Mouse (Mus musculus): ENCODE measurements around the gene Rab40c.

Rab40c gene

DNA sequence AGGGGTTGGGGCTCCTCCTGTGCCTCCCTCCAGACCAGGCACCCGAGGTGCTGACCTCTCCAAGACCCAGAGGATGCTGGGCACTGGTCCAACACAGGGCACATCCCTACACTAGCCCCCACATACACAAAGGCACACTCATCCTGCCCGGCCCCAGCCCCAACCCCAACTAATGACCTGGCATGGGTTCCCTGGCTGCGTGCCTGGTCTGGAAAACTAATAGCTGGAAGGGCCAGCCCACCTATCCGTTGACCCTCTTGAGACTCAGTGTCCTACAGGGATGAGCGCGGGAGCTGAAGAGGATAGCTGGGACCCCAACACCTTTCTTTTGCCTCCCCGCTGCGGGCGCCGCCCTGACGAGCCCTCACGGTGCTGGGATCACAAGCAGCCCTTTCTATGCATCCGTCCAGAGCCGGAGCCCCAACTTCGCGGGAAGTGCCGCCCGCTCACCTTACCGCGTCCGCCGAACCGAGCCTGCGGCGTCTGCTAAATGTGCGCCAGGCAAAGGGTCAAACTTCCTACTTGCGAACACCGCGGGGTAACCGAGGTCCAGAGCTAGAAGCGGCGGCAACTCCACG, 31.8 kb upstream of the Rab40c start:
- CTCF ChIA-PET: interaction anchor here (0.6 to 2.1 kb wide), 8 partner anchors 11 to 310 kb away, joined by 3 to 5 read pairs (median 4); no protein-coding TSS in a partner anchor

DNA sequence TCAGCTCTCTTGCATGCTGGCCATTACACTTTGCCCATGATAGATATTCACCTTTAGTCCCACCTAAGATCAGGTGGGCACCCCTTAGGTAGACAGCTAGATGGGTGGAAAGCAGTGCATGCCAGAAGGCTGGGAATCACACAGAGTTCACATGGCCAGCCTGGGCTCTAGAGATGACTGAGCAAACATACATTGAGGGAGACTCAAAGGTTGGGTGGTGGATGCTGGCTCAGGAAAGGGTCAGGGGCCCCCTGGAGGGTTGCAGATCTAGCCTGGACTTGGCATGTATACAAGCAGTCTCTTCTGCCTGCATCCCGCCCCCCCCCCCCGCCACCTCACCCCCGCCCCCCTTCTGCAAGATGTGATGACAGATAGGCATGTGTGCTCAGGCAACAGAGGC, 31.2 kb upstream of the Rab40c start:
- ChIA-PET POLR2A (interaction anchor here in 2 of 4 experiments (0.6 to 5.9 kb wide), 12 partner anchors 8 to 150 kb away, joined by 3 to 27 read pairs (median 4); no protein-coding TSS in a partner anchor), CTCF (interaction anchor here in 3 of 4 experiments (0.6 to 2.1 kb wide), 6 partner anchors 10 to 311 kb away, joined by 3 to 5 read pairs (median 4); no protein-coding TSS in a partner anchor)

More for the DNA sequence above, 31.8 kb upstream of the Rab40c start:
- POLR2A ChIA-PET: interaction anchor here in 3 of 4 experiments (0.6 to 5.9 kb wide), 15 partner anchors 9 to 150 kb away, joined by 3 to 27 read pairs (median 4); partner anchors contain the start of gene Stub1 (in 1 of the 3)

DNA sequence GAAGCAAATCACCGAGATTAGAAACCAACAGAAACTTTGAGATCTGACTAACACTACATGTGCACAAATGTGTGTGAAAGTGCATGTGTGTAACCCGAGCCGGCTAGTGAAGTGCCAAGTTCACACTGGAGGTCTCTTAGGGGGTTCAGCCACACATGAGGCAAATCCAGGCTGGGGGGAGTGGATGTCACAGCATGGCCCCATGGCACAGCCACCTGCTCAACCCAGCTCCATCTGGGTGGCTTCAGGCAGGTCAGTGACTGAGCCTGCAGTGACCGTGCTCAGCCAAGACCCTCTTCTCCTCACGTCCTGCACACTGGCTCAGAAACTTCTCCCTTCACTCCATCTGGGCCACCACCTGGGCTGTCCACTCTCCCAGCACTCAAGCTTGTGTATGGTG, 30.5 kb upstream of the Rab40c start:
- ChIA-PET POLR2A (interaction anchor here in 2 of 4 experiments (0.9 to 5.9 kb wide), 7 partner anchors 8 to 75 kb away, joined by 3 to 27 read pairs (median 4); partner anchors contain the start of gene Mettl26 (in 1 of the 2)), CTCF (interaction anchor here in 2 of 4 experiments (1.2 to 2.1 kb wide), 2 partner anchors 56 kb away, joined by 3 to 4 read pairs; no protein-coding TSS in a partner anchor)

DNA sequence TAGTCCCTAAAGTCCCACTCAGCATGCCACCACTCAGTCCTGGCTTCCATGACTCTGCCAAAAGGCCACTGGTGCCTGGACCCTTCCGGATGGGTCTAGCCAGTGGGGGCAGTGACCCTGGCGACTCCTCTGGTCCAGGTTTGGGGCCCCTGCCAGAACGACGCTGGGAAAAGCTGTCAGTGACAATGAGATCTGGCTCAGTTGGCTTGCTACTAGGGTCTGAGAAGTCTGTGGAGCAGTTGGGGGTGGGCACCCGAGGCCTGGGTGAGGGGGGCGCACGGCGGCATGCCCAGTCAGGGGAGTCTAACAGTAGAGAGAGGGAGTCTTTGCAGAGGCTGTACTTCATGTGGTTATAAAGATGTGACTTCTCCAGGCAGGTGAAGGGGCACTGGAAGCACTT, 28.5 kb upstream of the Rab40c start:
- CTCF ChIA-PET: interaction anchor here in 1 of 4 experiments (1.3 kb wide), 1 partner anchor 14 kb away, joined by 4 read pairs; no protein-coding TSS in a partner anchor

GRCm38 (mm10) chr17:25947576-25947975, 28.0 kb upstream of the Rab40c start:
- ChIA-PET POLR2A (interaction anchor here in 2 of 4 experiments (0.9 to 1.6 kb wide), 3 partner anchors 11 to 38 kb away, joined by 3 to 7 read pairs (median 3); partner anchors contain the start of gene Capn15 (in 1 of the 2)), CTCF (no interaction called here)

More for the DNA sequence above, 28.5 kb upstream of the Rab40c start:
- POLR2A ChIA-PET: interaction anchor here in 2 of 4 experiments (0.9 to 1.6 kb wide), 2 partner anchors 10 to 12 kb away, joined by 3 to 7 read pairs; no protein-coding TSS in a partner anchor

DNA sequence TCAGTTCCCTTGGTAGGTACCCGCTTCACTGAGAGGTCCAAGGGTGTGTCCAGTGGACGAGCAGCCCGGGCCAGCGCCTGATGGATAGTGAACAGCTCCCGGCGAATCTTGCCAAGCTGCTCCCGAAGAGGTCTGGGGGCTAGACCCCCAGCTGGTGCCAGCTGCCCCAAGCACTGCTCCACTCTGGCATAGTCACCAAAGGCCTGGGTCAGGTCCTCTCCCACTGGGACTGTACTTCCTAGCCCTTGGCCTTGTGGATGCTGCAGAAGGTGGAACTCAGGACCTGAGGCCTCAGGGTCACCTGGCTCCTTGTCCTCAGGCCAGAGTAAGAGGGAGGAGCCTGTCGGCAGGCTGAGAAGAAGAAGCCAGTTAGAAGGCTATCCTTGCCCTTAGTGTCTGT, 27.4 kb upstream of the Rab40c start:
- CTCF ChIA-PET: no interaction called here
- POLR2A ChIA-PET: interaction anchor here in 1 of 4 experiments (1.0 to 1.6 kb wide), 3 partner anchors 12 to 79 kb away, joined by 3 to 7 read pairs (median 3); partner anchors contain the start of genes Capn15 and Mcrip2

DNA sequence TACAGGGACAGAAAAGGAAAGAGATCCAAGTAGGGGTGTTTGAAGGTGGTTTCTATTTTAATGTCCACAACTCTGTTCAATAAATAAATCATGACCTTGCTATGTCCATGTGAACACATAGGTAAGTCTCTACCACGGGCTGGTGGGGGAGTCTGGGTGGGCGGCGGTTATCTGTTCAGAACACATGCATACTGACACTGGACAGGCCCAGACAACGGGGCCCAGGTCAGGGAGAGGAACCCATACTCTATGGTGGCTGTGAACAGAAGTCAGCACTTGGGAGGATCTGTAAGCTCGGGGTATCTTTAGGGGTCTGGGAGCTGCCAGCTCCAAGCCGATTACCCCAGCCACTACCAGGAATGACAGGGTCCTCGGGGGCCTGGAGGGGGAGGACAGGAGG, 26.8 kb upstream of the Rab40c start:
- CTCF ChIA-PET: no interaction called here

DNA sequence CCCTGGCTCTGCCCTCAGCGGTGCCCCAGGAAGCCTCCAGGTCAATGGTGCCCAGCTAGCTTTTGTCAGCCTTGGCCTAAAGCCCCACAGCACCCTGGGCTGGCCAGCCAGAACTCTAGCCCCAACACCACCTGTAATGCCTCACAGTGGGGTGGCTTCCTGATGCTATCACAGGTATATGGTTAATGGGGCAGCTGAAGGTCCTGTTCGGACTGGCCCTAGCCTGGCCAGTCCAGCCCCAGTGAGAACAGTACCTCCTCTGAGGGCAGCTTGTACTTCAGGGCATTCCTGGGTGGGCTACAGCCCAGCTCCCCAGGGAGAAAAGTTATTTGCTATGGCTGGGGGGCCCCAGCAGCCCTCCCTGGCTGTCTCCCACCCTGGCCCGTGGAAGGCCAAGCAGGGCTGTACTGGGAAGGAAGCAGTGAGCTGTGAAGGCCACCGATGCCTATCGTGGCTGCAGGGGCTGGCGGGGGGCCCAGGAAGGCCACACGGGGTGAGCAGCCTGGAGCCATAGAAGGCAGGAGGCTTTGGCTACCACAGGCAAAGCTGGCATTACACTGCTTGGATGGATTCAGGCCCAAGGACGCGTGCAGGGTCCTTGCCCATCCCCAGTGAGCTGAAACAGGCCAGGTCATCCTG, 26.1 kb upstream of the Rab40c start:
- ChIA-PET CTCF (interaction anchor here in 2 of 4 experiments (0.6 to 1.2 kb wide), 3 partner anchors 59 to 129 kb away, joined by 3 to 6 read pairs (median 4); no protein-coding TSS in a partner anchor), POLR2A (interaction anchor here in 3 of 4 experiments (0.5 to 1.4 kb wide), 4 partner anchors 21 to 145 kb away, joined by 3 to 4 read pairs (median 3); partner anchors contain the start of genes Decr2 (in 1 of the 3), Mcrip2 (in 1 of the 3) and Stub1 (in 1 of the 3))

More for the DNA sequence above, 26.8 kb upstream of the Rab40c start:
- POLR2A ChIA-PET: interaction anchor here in 2 of 4 experiments (0.5 to 1.6 kb wide), 3 partner anchors 12 to 78 kb away, joined by 3 to 7 read pairs (median 3); partner anchors contain the start of gene Mcrip2 (in 1 of the 2)

GRCm38 (mm10) chr17:25944366-25945163, 25.0 kb upstream of the Rab40c start, which contains the start of the genes Pigq and Nhlrc4:
Pigq (minus strand) TSS chr17:25944936.
Nhlrc4 (minus strand) TSS chr17:25944961.
- CTCF ChIA-PET: interaction anchor here in 2 of 4 experiments (0.5 to 1.2 kb wide), 3 partner anchors 28 to 128 kb away, joined by 3 to 4 read pairs (median 3); no protein-coding TSS in a partner anchor
- POLR2A ChIA-PET: interaction anchor here in 3 of 4 experiments (0.6 to 1.4 kb wide), 14 partner anchors 10 to 721 kb away, joined by 3 to 6 read pairs (median 3); partner anchors contain the start of genes Capn15 (in 1 of the 3), Decr2 (in 1 of the 3) and Stub1 (in 1 of the 3)

DNA sequence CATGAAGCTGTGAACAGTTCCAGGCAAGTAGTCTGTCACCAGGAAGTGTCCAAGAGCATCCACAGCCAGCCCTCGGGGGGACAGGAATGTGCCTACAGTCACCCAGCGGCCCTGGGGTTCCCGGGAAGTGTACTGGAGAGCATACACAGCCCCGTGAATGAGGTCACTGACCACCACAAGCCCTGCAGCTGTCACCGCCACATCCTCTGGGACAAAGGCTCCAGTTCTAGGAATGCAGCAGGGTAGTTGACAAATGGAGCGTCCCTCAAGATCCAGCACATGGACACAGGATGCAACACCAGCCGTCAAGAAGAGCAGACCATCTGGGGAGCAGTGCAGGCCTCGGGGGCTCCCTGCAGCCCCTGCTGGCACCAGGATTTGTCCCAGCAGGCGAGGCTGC, 24.2 kb upstream of the Rab40c start:
- ChIA-PET POLR2A (interaction anchor here in 2 of 4 experiments (0.6 to 0.8 kb wide), 5 partner anchors 10 to 137 kb away, joined by 3 to 5 read pairs (median 3); no protein-coding TSS in a partner anchor), CTCF (no interaction called here)

DNA sequence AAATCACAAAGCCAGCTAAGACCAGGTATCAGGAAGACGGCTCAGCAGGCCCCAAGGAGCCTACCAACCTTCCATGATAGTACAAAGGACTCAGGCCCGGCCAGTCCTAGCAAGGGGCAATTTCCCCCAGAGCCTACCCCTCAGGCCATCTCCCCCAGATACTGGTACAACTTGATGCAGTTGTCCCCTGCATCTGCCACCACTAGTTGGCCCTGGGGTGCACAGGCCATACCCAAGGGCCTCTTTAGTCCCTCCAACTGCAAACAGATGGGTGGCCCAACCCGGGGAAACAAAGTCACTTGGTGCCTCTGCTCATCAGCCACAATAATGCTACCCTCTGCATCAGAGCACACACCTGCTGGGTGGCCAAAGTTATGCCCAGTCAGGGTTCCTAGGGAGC, 23.7 kb upstream of the Rab40c start:
- POLR2A ChIA-PET: interaction anchor here in 3 of 4 experiments (1.2 to 3.1 kb wide), 8 partner anchors 8 to 99 kb away, joined by 3 to 16 read pairs (median 4); partner anchors contain the start of genes A930017K11Rik (in 1 of the 3), Rab40c (in 1 of the 3) and Rhot2 (in 1 of the 3)
- CTCF ChIA-PET: interaction anchor here in 1 of 4 experiments (0.5 kb wide), 1 partner anchor 294 kb away, joined by 3 read pairs; no protein-coding TSS in a partner anchor

- CTCF ChIA-PET: interaction anchor here in 2 of 4 experiments (0.5 to 1.5 kb wide), 2 partner anchors 48 to 295 kb away, joined by 3 to 4 read pairs; no protein-coding TSS in a partner anchor
- POLR2A ChIA-PET: interaction anchor here (0.7 to 3.1 kb wide), 15 partner anchors 7 to 109 kb away, joined by 3 to 16 read pairs (median 3); partner anchors contain the start of genes A930017K11Rik (in 1 of the 4), Capn15 (in 1 of the 4), Rab40c (in 1 of the 4) and Rhot2 (in 1 of the 4)
These were observed 23.1 kb upstream of the Rab40c start for GRCm38 (mm10) chr17:25942597-25943151.

- CTCF ChIA-PET: interaction anchor here in 1 of 4 experiments (1.5 kb wide), 1 partner anchor 47 kb away, joined by 4 read pairs; no protein-coding TSS in a partner anchor
- POLR2A ChIA-PET: interaction anchor here (0.6 to 3.1 kb wide), 28 partner anchors 8 to 113 kb away, joined by 3 to 27 read pairs (median 3); partner anchors contain the start of genes A930017K11Rik (in 2 of the 4), Capn15 (in 2 of the 4), Jmjd8 (in 1 of the 4) and Mcrip2 (in 1 of the 4)
These were observed 22.1 kb upstream of the Rab40c start for GRCm38 (mm10) chr17:25941511-25942241.

DNA sequence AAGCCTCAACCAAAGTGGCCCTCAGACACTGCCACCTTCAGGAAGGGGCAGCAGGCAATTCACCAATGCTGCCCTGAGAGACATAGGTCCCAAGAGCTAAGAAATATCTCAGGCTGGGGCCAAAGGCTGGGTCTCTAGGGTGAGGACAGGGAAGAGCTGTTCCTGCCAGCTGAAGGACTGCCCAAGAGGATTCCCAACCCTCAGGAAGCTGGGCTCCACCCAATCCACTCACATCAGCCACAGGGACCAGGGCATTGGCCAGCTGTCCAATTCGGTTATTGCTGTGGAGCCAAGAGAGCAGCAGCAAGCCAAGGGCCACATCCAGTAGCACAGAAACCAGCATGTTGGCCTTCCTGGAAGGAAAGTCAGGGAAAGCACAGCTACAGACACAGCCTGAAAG, 15.0 kb upstream of the Rab40c start:
- ChIA-PET CTCF (interaction anchor here in 1 of 4 experiments (0.6 kb wide), 1 partner anchor 36 kb away, joined by 5 read pairs; no protein-coding TSS in a partner anchor), POLR2A (interaction anchor here in 1 of 4 experiments (0.6 to 2.1 kb wide), 6 partner anchors 12 to 1081 kb away, joined by 3 to 6 read pairs (median 4); partner anchors contain the start of genes Rab40c, Stub1 and Wfikkn1)

GRCm38 (mm10) chr17:25925348-25925747, 5.8 kb upstream of the Rab40c start:
- POLR2A ChIA-PET: interaction anchor here in 2 of 4 experiments (0.6 to 1.1 kb wide), 4 partner anchors 18 to 92 kb away, joined by 3 read pairs; partner anchors contain the start of gene Stub1 (in 1 of the 2)
- CTCF ChIA-PET: interaction anchor here in 1 of 4 experiments (1.5 kb wide), 2 partner anchors 31 to 165 kb away, joined by 4 read pairs; partner anchors contain the start of gene Decr2

- ChIA-PET POLR2A (interaction anchor here in 1 of 4 experiments (1.2 to 1.9 kb wide), 3 partner anchors 25 to 43 kb away, joined by 4 to 9 read pairs (median 8); no protein-coding TSS in a partner anchor), CTCF (no interaction called here)
These were observed 2.6 kb upstream of the Rab40c start for GRCm38 (mm10) chr17:25922120-25922519.

Data from embryonic stem cell, embryonic (primary cell).